Mouse (Mus musculus) olfactory bulb, adult 2 months (tissue): ENCODE measurements around the gene Sorcs3.

ENCODE experiments used
- CTCF ChIP-seq: fragments of 200-500 bp; IDR thresholded peaks from 2 replicates; pipeline ENCODE4 v1.5.1; 2012; ENCODE audit warnings: low read depth, mild to moderate bottlenecking, low read length, moderate library complexity; ENCODE audit not compliant: insufficient read depth
- POLR2A ChIP-seq: fragments of 200-500 bp; IDR thresholded peaks from 2 replicates; pipeline ENCODE4 v1.6.1; 2012; ENCODE audit warnings: mild to moderate bottlenecking, low read depth, low read length, moderate library complexity; ENCODE audit not compliant: insufficient read depth

GRCm38 (mm10) chr19:48575736-48576135 lies 369.9 kb downstream of the Sorcs3 start:
- TF ChIP-seq CTCF (no peak), POLR2A (no peak)
